Mouse (Mus musculus) ES-E14 (cell line): ENCODE results near the gene Gm3625. TPM values are rescaled to one million over a fixed set of nuclear protein-coding genes. Genes with fewer than 3 reads are reported as not detected.

ENCODE experiments used
- DNase-seq: peaks from one replicate; pipeline ENCODE4 v3.0.0-alpha.2; 2013; ENCODE audit warnings: low read depth, low spot score
- H3K27ac ChIP-seq: 2 replicates; pipeline ENCODE4 v1.5.1; 2012; ENCODE audit warnings: low read depth, mild to moderate bottlenecking, low read length, moderate library complexity, mixed read lengths; ENCODE audit not compliant: poor library complexity, insufficient read depth, severe bottlenecking
- H3K36me3 ChIP-seq: 2 replicates; pipeline ENCODE4 v1.6.1; 2012; ENCODE audit warnings: mild to moderate bottlenecking, low read length, moderate library complexity, mixed read lengths; ENCODE audit not compliant: control insufficient read depth, poor library complexity, insufficient read depth, severe bottlenecking
- H3K4me1 ChIP-seq, 2 experiments: fragments of 150-350 bp in 1 of 2; sonication (generic) in 1 of 2; 2 replicates each; pipeline ENCODE4 v1.6.1; 2012; ENCODE audit warnings: low read length in 2 of 2, mild to moderate bottlenecking in 1 of 2, mixed read lengths in 1 of 2; ENCODE audit not compliant: control insufficient read depth in 2 of 2, insufficient read depth in 2 of 2, poor library complexity in 1 of 2
- H3K4me3 ChIP-seq, 2 experiments: fragments of 150-350 bp in 1 of 2; sonication (generic) in 1 of 2; 2 replicates each; pipeline ENCODE4 v1.5.1; 2012; ENCODE audit warnings: low read length in 2 of 2, low read depth in 1 of 2, mild to moderate bottlenecking in 1 of 2, mixed read lengths in 1 of 2; ENCODE audit not compliant: insufficient read depth in 1 of 2, poor library complexity in 1 of 2, severe bottlenecking in 1 of 2
- H3K9ac ChIP-seq: 2 replicates; pipeline ENCODE4 v1.6.1; 2012; ENCODE audit warnings: low read depth, mild to moderate bottlenecking, low read length, mixed read lengths; ENCODE audit not compliant: poor library complexity, insufficient read depth, severe bottlenecking
- H3K9me3 ChIP-seq: fragments of 150-350 bp; sonication (generic); 2 replicates; pipeline ENCODE4 v1.6.1; 2012; ENCODE audit warnings: low read depth, mild to moderate bottlenecking, low read length; ENCODE audit not compliant: control insufficient read depth, insufficient read depth
- CHD2 ChIP-seq: IDR thresholded peaks from 2 replicates; pipeline ENCODE4 v1.6.1; 2014; ENCODE audit warnings: mild to moderate bottlenecking, low read depth, low read length, inconsistent platforms
- HCFC1 ChIP-seq: IDR thresholded peaks from 2 replicates; pipeline ENCODE4 v1.6.1; 2012; ENCODE audit warnings: low read length, inconsistent platforms, borderline replicate concordance; ENCODE audit not compliant: insufficient read depth
- MAFK ChIP-seq: IDR thresholded peaks from 2 replicates; pipeline ENCODE4 v1.6.1; 2014; ENCODE audit warnings: mild to moderate bottlenecking, low read depth, low read length, inconsistent platforms; ENCODE audit not compliant: insufficient read depth
- ZC3H11A ChIP-seq: IDR thresholded peaks from 2 replicates; pipeline ENCODE4 v1.6.1; 2012; ENCODE audit warnings: low read depth, mild to moderate bottlenecking, inconsistent platforms, low read length, borderline replicate concordance
- ZNF384 ChIP-seq: IDR thresholded peaks from 2 replicates; pipeline ENCODE4 v1.6.1; 2012; ENCODE audit warnings: low read depth, low read length, inconsistent platforms
- in situ Hi-C, 2 experiments: fragments of 600-800 bp; cut with MboI; formaldehyde crosslinking; loops; one replicate each; pipeline ENCODE4 v1.15.1; 2025; ENCODE audit warnings: low sequenced_read_pairs in 2 of 2, inconsistent platforms in 1 of 2; ENCODE audit not compliant: unreplicated experiment in 2 of 2
- total RNA-seq: library from RNA; depleted of rRNA; stranded (reverse); fragments of 300-350 nt; gene quantifications from 2 replicates; pipeline ENCODE4 v1.2.3, GENCODE M21; 2012

The Gm3625 gene
- total RNA-seq, 1 experiment: not detected

GRCm38 (mm10) chr12:4595055-4595454 lies 2.3 kb upstream of the Gm3625 start:
- Histone ChIP-seq H3K4me3 (no peak overlapping the region), H3K36me3 (no peaks in the 10 kb centered on the region), H3K9ac (no peak overlapping the region), H3K27ac (no peak overlapping the region), H3K4me1 (peaks cover 0 to 4% of the 10 kb centered on the region in 2 experiments; a peak in 1 of 4 replicates), H3K9me3 (no peaks in the 10 kb centered on the region)
- in situ Hi-C loops: no loop called here
- no peak for TF ChIP-seq ZNF384
- no peak for TF ChIP-seq MAFK
- TF ChIP-seq ZC3H11A: no peak
- TF ChIP-seq HCFC1: no peak
- no peak for TF ChIP-seq CHD2
- DNase-seq: no peak

- Histone ChIP-seq H3K36me3 (no peaks in the 10 kb centered on the region), H3K4me3 (peak overlapping the region; percentile 79 to 91), H3K9me3 (no peaks in the 10 kb centered on the region), H3K9ac (no peak overlapping the region; the same call in 1 of the 2 replicates), H3K4me1 (peaks cover 0 to 2% of the 10 kb centered on the region in 2 experiments; a peak in 1 of 4 replicates), H3K27ac (no peak overlapping the region)
- TF ChIP-seq CHD2: no peak
- no peak for DNase-seq
- in situ Hi-C loops: no loop called here
Observed at GRCm38 (mm10) chr12:4593930-4594391, 1.2 kb upstream of the Gm3625 start.

- in situ Hi-C loops: no loop called here
- H3K9me3 ChIP-seq: no peaks in the 10 kb centered on the region
- H3K27ac ChIP-seq: no peak overlapping the region; the same call in 1 of the 2 replicates
Observed at GRCm38 (mm10) chr12:4593166-4593929, 621 bp upstream of the Gm3625 start.

GRCm38 (mm10) chr12:4592025-4592424 lies 702 bp downstream of the Gm3625 start:
- in situ Hi-C loops: no loop called here

More at GRCm38 (mm10) chr12:4593166-4593929, 621 bp upstream of the Gm3625 start:
- no peak for DNase-seq
- peak overlapping the region; percentile 89 for H3K9ac ChIP-seq
- no peaks in the 10 kb centered on the region for H3K4me1 ChIP-seq
- no peak for TF ChIP-seq HCFC1
- H3K4me3 ChIP-seq: peak overlapping the region; percentile 79 to 91
- no peaks in the 10 kb centered on the region for H3K36me3 ChIP-seq

GRCm38 (mm10) chr12:4588603-4589002 lies 4.1 kb downstream of the Gm3625 start:
- no peak overlapping the region for H3K9ac ChIP-seq
- in situ Hi-C loops: no loop called here
- TF ChIP-seq CHD2 (no peak), ZC3H11A (no peak), HCFC1 (no peak), MAFK (no peak), ZNF384 (no peak)
- H3K9me3 ChIP-seq: no peaks in the 10 kb centered on the region
- no peak overlapping the region for H3K27ac ChIP-seq
- H3K4me1 ChIP-seq: peaks cover 0 to 2% of the 10 kb centered on the region in 2 experiments; a peak in 1 of 4 replicates
- DNase-seq: no peak
- H3K4me3 ChIP-seq: no peak overlapping the region
- no peaks in the 10 kb centered on the region for H3K36me3 ChIP-seq

More at GRCm38 (mm10) chr12:4592025-4592424, 702 bp downstream of the Gm3625 start:
- peak overlapping the region in 1 of 2 experiments; percentile 79; a peak in 2 of 4 replicates for H3K4me3 ChIP-seq
- peaks cover 0 to 2% of the 10 kb centered on the region in 2 experiments; a peak in 1 of 4 replicates for H3K4me1 ChIP-seq
- no peaks in the 10 kb centered on the region for H3K9me3 ChIP-seq
- H3K36me3 ChIP-seq: no peaks in the 10 kb centered on the region
- H3K9ac ChIP-seq: no peak overlapping the region
- DNase-seq: no peak
- TF ChIP-seq MAFK: no peak
- TF ChIP-seq ZC3H11A: no peak
- TF ChIP-seq HCFC1: no peak
- TF ChIP-seq CHD2: no peak
- TF ChIP-seq ZNF384: no peak
- H3K27ac ChIP-seq: no peak overlapping the region
